Mouse (Mus musculus): Measurements from ENCODE around the gene Olfr1192-ps1.
"Not testable (repeated sequence)": the region's sequence is repeated elsewhere in the genome, so short reads cannot be mapped to it uniquely, and the experiment has no call there.

The Olfr1192-ps1 gene

GRCm38 (mm10) chr2:88648209-88648608 is at the start of gene Olfr1192-ps1:
Olfr1192-ps1 (plus strand) TSS chr2:88648509.
- DNase-seq (ENCODE audit: extremely low spot score, low spot score): no peak

- not testable (repeated sequence) for DNase-seq (ENCODE audit: extremely low spot score, low spot score)
Measured at GRCm38 (mm10) chr2:88640242-88640641, 8.1 kb upstream of the Olfr1192-ps1 start, which contains the start of gene Olfr1191-ps1. Olfr1191-ps1 (plus strand) TSS chr2:88640542.

GRCm38 (mm10) chr2:88675328-88675727 is 27.0 kb downstream of the Olfr1192-ps1 start, which contains the start of gene Olfr1193:
Olfr1193 (plus strand) TSS chr2:88675628.
- DNase-seq (ENCODE audit: extremely low spot score, low spot score): not testable (repeated sequence)

- DNase-seq (ENCODE audit: extremely low spot score, low spot score): no peak
Measured at GRCm38 (mm10) chr2:88689087-88689486, 40.8 kb downstream of the Olfr1192-ps1 start, which contains the start of gene Olfr1195. Olfr1195 (minus strand) TSS chr2:88689187.

GRCm38 (mm10) chr2:88704497-88704896 is 56.2 kb downstream of the Olfr1192-ps1 start, which contains the start of gene Olfr1196:
Olfr1196 (minus strand) TSS chr2:88704597.
- DNase-seq (ENCODE audit: extremely low spot score, low spot score): no peak
